Mouse (Mus musculus) 3T3-L1 (cell line): ENCODE measurements around the gene Sult2b1.
A peak's percentile ranks its signal among the peaks of the same experiment; 100 is the strongest.

Experiments used
- DNase-seq: peaks from one replicate; pipeline ENCODE4 v3.0.0-alpha.2; 2015; ENCODE audit warnings: low read depth, low spot score

The Sult2b1 gene

GRCm38 (mm10) chr7:45800546-45801204 lies 16.2 kb upstream of the Sult2b1 start:
- no peak for DNase-seq

GRCm38 (mm10) chr7:45800001-45800400 lies 15.5 kb upstream of the Sult2b1 start:
- DNase-seq, result no peak

GRCm38 (mm10) chr7:45798931-45799330 lies 14.5 kb upstream of the Sult2b1 start:
- no peak for DNase-seq

- no peak for DNase-seq
Observed at GRCm38 (mm10) chr7:45798511-45798836, 14.0 kb upstream of the Sult2b1 start.

GRCm38 (mm10) chr7:45797661-45798510 lies 13.4 kb upstream of the Sult2b1 start:
- DNase-seq, result no peak

- DNase-seq, result no peak
Observed at GRCm38 (mm10) chr7:45796950-45797349, 12.5 kb upstream of the Sult2b1 start.

GRCm38 (mm10) chr7:45794971-45795370 lies 10.5 kb upstream of the Sult2b1 start:
- DNase-seq, result no peak

- DNase-seq, result no peak
Observed at GRCm38 (mm10) chr7:45793969-45794585, 9.6 kb upstream of the Sult2b1 start.

- no peak for DNase-seq
Observed at GRCm38 (mm10) chr7:45793240-45793639, 8.8 kb upstream of the Sult2b1 start.

GRCm38 (mm10) chr7:45791756-45792490 lies 7.5 kb upstream of the Sult2b1 start:
- no peak for DNase-seq

- DNase-seq, result no peak
Observed at GRCm38 (mm10) chr7:45790721-45791120, 6.3 kb upstream of the Sult2b1 start.

GRCm38 (mm10) chr7:45787642-45788041 lies 3.2 kb upstream of the Sult2b1 start:
- DNase-seq, result no peak

- no peak for DNase-seq
Observed at GRCm38 (mm10) chr7:45786661-45787413, 2.4 kb upstream of the Sult2b1 start.

GRCm38 (mm10) chr7:45786136-45786578 lies 1.7 kb upstream of the Sult2b1 start:
- no peak for DNase-seq

GRCm38 (mm10) chr7:45785388-45786135 lies 1.1 kb upstream of the Sult2b1 start:
- DNase-seq, result no peak

GRCm38 (mm10) chr7:45783511-45784091 lies 868 bp downstream of the Sult2b1 start, which contains the start of gene Lmtk3:
Gene Lmtk3 (plus strand): TSS chr7:45783738.
- DNase-seq, result no peak

- peak; percentile 61 for DNase-seq
Observed at GRCm38 (mm10) chr7:45782271-45782670, 2.2 kb downstream of the Sult2b1 start.

- DNase-seq, result no peak
Observed at GRCm38 (mm10) chr7:45779081-45779641, 5.3 kb downstream of the Sult2b1 start.

- DNase-seq, result no peak
Observed at GRCm38 (mm10) chr7:45775237-45775636, 9.2 kb downstream of the Sult2b1 start.

GRCm38 (mm10) chr7:45771101-45771500 lies 13.4 kb downstream of the Sult2b1 start:
- peak; percentile 76 for DNase-seq
